Mouse (Mus musculus) C2C12 (cell line): Measurements from ENCODE around the gene Gan.

Source experiments
- CTCF ChIP-seq: IDR thresholded peaks from one replicate; pipeline ENCODE4 v1.5.1; 2011; ENCODE audit not compliant: control insufficient read depth, insufficient read depth, insufficient read length
- MAX ChIP-seq: IDR thresholded peaks from one replicate; pipeline ENCODE4 v1.6.1; 2011; ENCODE audit warnings: mild to moderate bottlenecking, control low read depth
- USF1 ChIP-seq: IDR thresholded peaks from one replicate; pipeline ENCODE4 v1.6.1; 2011; ENCODE audit warnings: low read depth, mild to moderate bottlenecking, control low read depth, moderate library complexity

- TF ChIP-seq MAX: no peak
- no peak for TF ChIP-seq CTCF
- TF ChIP-seq USF1: no peak
Measured at GRCm38 (mm10) chr8:117257029-117257820, 99.3 kb downstream of the Gan start, which contains the start of gene Cmip.
